Mouse (Mus musculus): Measurements from ENCODE around the gene Nptn. TPM values are rescaled to one million over a fixed set of nuclear protein-coding genes. Genes with fewer than 3 reads are reported as not detected.

Nptn gene
- polyA plus RNA-seq, 1 experiment from 2014 or later: 145 TPM

DNA sequence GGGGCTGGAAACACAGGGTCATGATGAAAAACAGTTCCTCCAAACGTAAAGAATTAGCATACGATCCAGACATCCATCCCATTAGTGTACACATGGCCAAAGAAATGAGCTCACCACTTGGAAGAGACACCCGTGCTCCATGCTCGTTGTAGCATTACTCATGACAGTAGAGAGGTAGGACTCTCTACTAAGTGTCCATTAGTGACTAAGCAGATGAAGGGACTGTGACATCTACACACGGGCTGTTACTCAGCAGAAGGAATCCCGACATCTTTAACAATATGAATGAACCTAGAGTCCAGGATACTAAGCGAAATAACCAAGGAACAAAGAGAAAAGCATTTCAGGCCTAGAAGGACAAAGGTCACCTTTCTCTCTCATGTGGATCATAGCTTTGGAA lies 124.0 kb downstream of the Nptn start:
- Histone ChIP-seq H3K9me3 (ENCODE audit: control insufficient read depth) (no peaks in the 10 kb centered on the region), H3K4me3 (ENCODE audit: low read depth, low read length) (no peak overlapping the region), H3K9ac (ENCODE audit: low read depth, low read length) (no peak overlapping the region), H3K4me2 (replicated peaks; ENCODE audit: low read depth) (no peak overlapping the region), H3K36me3 (ENCODE audit: control insufficient read depth, insufficient read depth) (no peaks in the 10 kb centered on the region), H3K27me3 (replicated peaks; ENCODE audit: control insufficient read depth, insufficient read depth, low read length) (no peaks in the 10 kb centered on the region), H3K4me1 (replicated peaks; ENCODE audit: control insufficient read depth, insufficient read depth, low read length) (no peaks in the 10 kb centered on the region), H3K27ac (ENCODE audit: low read depth, low read length) (no peak overlapping the region)
- 59% methylated on average over 7 of the region's 7 CpGs for WGBS
- TF ChIP-seq CTCF (IDR thresholded peaks at IDR 0.05; ENCODE audit: low read depth): no peak
- peak; percentile 63; the same call in 1 of the 2 replicates for ATAC-seq

Other genes starting within 250 kb of the Nptn start
- not detected in 2 replicates for gene Tbc1d21, start 211.8 kb upstream of the Nptn start, polyA plus RNA-seq (2015; fragmentation: Nextera tagmentation; extraction: Ambion mirVana)
- 0.25 and 0.37 TPM in 2 replicates for gene Insyn1, start 93.6 kb upstream of the Nptn start, polyA plus RNA-seq (2015; fragmentation: Nextera tagmentation; extraction: Ambion mirVana)
- 5.6 and 6.2 TPM in 2 replicates for gene Cd276, start 26.8 kb upstream of the Nptn start, polyA plus RNA-seq (2015; fragmentation: Nextera tagmentation; extraction: Ambion mirVana)
- gene Rec114, start 161.7 kb downstream of the Nptn start, polyA plus RNA-seq (2015; fragmentation: Nextera tagmentation; extraction: Ambion mirVana): 1.9 and 2.1 TPM in 2 replicates
- 0.27 TPM in 2 replicates for gene Hcn4, start 241.2 kb downstream of the Nptn start, polyA plus RNA-seq (2015; fragmentation: Nextera tagmentation; extraction: Ambion mirVana)

Measured in intestine, postnatal 0 days (tissue).